Mouse (Mus musculus) limb, embryonic 13.5 days (tissue): ENCODE data around the gene Apobec1. TPM values are rescaled to one million over a fixed set of nuclear protein-coding genes. Genes with fewer than 3 reads are reported as not detected.
A peak's percentile ranks its signal among the peaks of the same experiment; 100 is the strongest.

Source experiments
- ATAC-seq: fragments of 200-750 bp; cut with Nextera tagmentation; 2 replicates; pipeline ENCODE4 v1.8.0; 2017; ENCODE audit warnings: low read depth, moderate number of reproducible peaks, moderate TSS enrichment; ENCODE audit not compliant: low FRiP score
- H3K27ac ChIP-seq: fragments of 300-500 bp; sonication (generic); 2 replicates; pipeline ENCODE4 v1.5.1; 2015; ENCODE audit warnings: inconsistent platforms, mild to moderate bottlenecking, moderate library complexity
- H3K27me3 ChIP-seq: fragments of 300-500 bp; sonication (generic); 2 replicates; pipeline ENCODE4 v1.6.1; 2015; ENCODE audit warnings: mild to moderate bottlenecking, inconsistent platforms
- H3K36me3 ChIP-seq: fragments of 300-500 bp; sonication (generic); 2 replicates; pipeline ENCODE4 v1.6.1; 2015; ENCODE audit warnings: inconsistent platforms, mild to moderate bottlenecking, moderate library complexity
- H3K4me1 ChIP-seq: fragments of 300-500 bp; sonication (generic); 2 replicates; pipeline ENCODE4 v1.6.1; 2015; ENCODE audit warnings: inconsistent platforms
- H3K4me2 ChIP-seq: fragments of 300-500 bp; sonication (generic); replicated peaks from 2 replicates; pipeline ENCODE4 v1.6.1; 2015; ENCODE audit warnings: inconsistent platforms, mild to moderate bottlenecking, moderate library complexity
- H3K4me3 ChIP-seq: fragments of 300-500 bp; sonication (generic); 2 replicates; pipeline ENCODE4 v1.5.1; 2015; ENCODE audit warnings: moderate library complexity, mild to moderate bottlenecking, inconsistent platforms
- H3K9ac ChIP-seq: fragments of 300-500 bp; sonication (generic); 2 replicates; pipeline ENCODE4 v1.6.1; 2015; ENCODE audit warnings: mild to moderate bottlenecking, inconsistent platforms
- H3K9me3 ChIP-seq: fragments of 300-500 bp; sonication (generic); 2 replicates; pipeline ENCODE4 v1.6.1; 2016; ENCODE audit warnings: inconsistent platforms
- WGBS: fragments of 180-500 bp; shearing (Covaris S2); methylation state at CpG from one replicate; pipeline ENCODE4 v1.1.7; 2015; 5-methylcytosine and 5-hydroxymethylcytosine counted together
- polyA plus RNA-seq: library from polyadenylated mRNA; unstranded; fragments of >200 nt; fragmentation: Nextera tagmentation; extraction: Ambion mirVana; gene quantifications from 2 replicates; pipeline ENCODE4 v1.2.1, GENCODE M21; 2015

Apobec1 gene
- polyA plus RNA-seq, 1 experiment from 2014 or later = 2.4 TPM

GRCm38 (mm10) chr6:122621066-122621465 is 18.8 kb upstream of the Apobec1 start:
- Histone ChIP-seq H3K4me2 (no peak overlapping the region), H3K9ac (no peak overlapping the region), H3K9me3 (no peaks in the 10 kb centered on the region), H3K36me3 (no peaks in the 10 kb centered on the region), H3K4me3 (no peak overlapping the region), H3K27me3 (no peaks in the 10 kb centered on the region), H3K4me1 (no peaks in the 10 kb centered on the region), H3K27ac (no peak overlapping the region)
- ATAC-seq = no peak
- whole genome bisulfite sequencing = 90% methylated on average over 6 of the region's 6 CpGs

- no peaks in the 10 kb centered on the region for H3K4me1 ChIP-seq
- no peaks in the 10 kb centered on the region for H3K27me3 ChIP-seq
- H3K9ac ChIP-seq = no peak overlapping the region
- 30% methylated on average over 3 of the region's 3 CpGs for WGBS
- no peaks in the 10 kb centered on the region for H3K36me3 ChIP-seq
- no peaks in the 10 kb centered on the region for H3K9me3 ChIP-seq
- ATAC-seq = no peak
- no peak overlapping the region for H3K4me2 ChIP-seq
- no peak overlapping the region for H3K4me3 ChIP-seq
- H3K27ac ChIP-seq = no peak overlapping the region
These were observed 13.8 kb upstream of the Apobec1 start for GRCm38 (mm10) chr6:122616022-122616421.

- H3K9ac ChIP-seq = no peak overlapping the region
- no peaks in the 10 kb centered on the region for H3K9me3 ChIP-seq
- no peak for ATAC-seq
- no peak overlapping the region for H3K4me2 ChIP-seq
- H3K36me3 ChIP-seq = no peaks in the 10 kb centered on the region
- no peak overlapping the region for H3K27ac ChIP-seq
- WGBS = 67% methylated on average over 2 of the region's 2 CpGs
- no peaks in the 10 kb centered on the region for H3K4me1 ChIP-seq
- H3K4me3 ChIP-seq = no peak overlapping the region
- peaks cover 3% of the 10 kb centered on the region; the same call in 1 of the 2 replicates for H3K27me3 ChIP-seq
These were observed 11.8 kb upstream of the Apobec1 start for GRCm38 (mm10) chr6:122614047-122614446.

GRCm38 (mm10) chr6:122612426-122612825 is 10.2 kb upstream of the Apobec1 start:
- Histone ChIP-seq H3K9ac (no peak overlapping the region), H3K4me2 (no peak overlapping the region), H3K27me3 (peaks cover 3% of the 10 kb centered on the region; the same call in 1 of the 2 replicates), H3K9me3 (no peaks in the 10 kb centered on the region), H3K36me3 (no peaks in the 10 kb centered on the region), H3K4me1 (no peaks in the 10 kb centered on the region), H3K27ac (no peak overlapping the region), H3K4me3 (no peak overlapping the region)
- 71% methylated on average over 4 of the region's 4 CpGs for WGBS
- ATAC-seq = no peak

- 58% methylated on average over 14 of the region's 14 CpGs for WGBS
- ATAC-seq = no peak
- H3K9me3 ChIP-seq = no peaks in the 10 kb centered on the region
- H3K4me3 ChIP-seq = no peak within 1 kb of the TSS
- H3K4me2 ChIP-seq = no peak within 1 kb of the TSS
- H3K4me1 ChIP-seq = no peaks in the 10 kb centered on the region
- no peak within 1 kb of the TSS for H3K27ac ChIP-seq
- H3K9ac ChIP-seq = no peak within 1 kb of the TSS
- H3K36me3 ChIP-seq = no peaks in the 10 kb centered on the region
- peaks cover 3% of the 10 kb centered on the region; the same call in 1 of the 2 replicates for H3K27me3 ChIP-seq
These were observed 7.5 kb upstream of the Apobec1 start, which contains the start of gene Gdf3 for GRCm38 (mm10) chr6:122609771-122610170. TSS of gene Gdf3 (minus strand) at chr6:122610087.

GRCm38 (mm10) chr6:122609377-122609728 is 7.1 kb upstream of the Apobec1 start:
- no peaks in the 10 kb centered on the region for H3K9me3 ChIP-seq
- 70% methylated on average over 9 of the region's 9 CpGs for WGBS
- H3K36me3 ChIP-seq = no peaks in the 10 kb centered on the region
- H3K27me3 ChIP-seq = peaks cover 3% of the 10 kb centered on the region; the same call in 1 of the 2 replicates
- H3K4me2 ChIP-seq = no peak overlapping the region
- no peaks in the 10 kb centered on the region for H3K4me1 ChIP-seq
- H3K4me3 ChIP-seq = no peak overlapping the region
- H3K27ac ChIP-seq = no peak overlapping the region
- ATAC-seq = no peak
- no peak overlapping the region for H3K9ac ChIP-seq

- H3K27ac ChIP-seq = no peak overlapping the region
- no peak overlapping the region for H3K9ac ChIP-seq
- 77% methylated on average over 10 of the region's 10 CpGs for WGBS
- no peak overlapping the region for H3K4me3 ChIP-seq
- H3K27me3 ChIP-seq = peaks cover 3% of the 10 kb centered on the region; the same call in 1 of the 2 replicates
- H3K4me2 ChIP-seq = no peak overlapping the region
- H3K36me3 ChIP-seq = no peaks in the 10 kb centered on the region
- no peaks in the 10 kb centered on the region for H3K4me1 ChIP-seq
- no peak for ATAC-seq
- H3K9me3 ChIP-seq = no peaks in the 10 kb centered on the region
These were observed 6.5 kb upstream of the Apobec1 start for GRCm38 (mm10) chr6:122608434-122609376.

GRCm38 (mm10) chr6:122607700-122608099 is 5.5 kb upstream of the Apobec1 start:
- no peaks in the 10 kb centered on the region for H3K4me1 ChIP-seq
- H3K9me3 ChIP-seq = no peaks in the 10 kb centered on the region
- WGBS = 90% methylated on average over 12 of the region's 12 CpGs
- H3K36me3 ChIP-seq = no peaks in the 10 kb centered on the region
- H3K4me2 ChIP-seq = no peak overlapping the region
- peaks cover 3% of the 10 kb centered on the region; the same call in 1 of the 2 replicates for H3K27me3 ChIP-seq
- ATAC-seq = no peak
- H3K27ac ChIP-seq = no peak overlapping the region
- no peak overlapping the region for H3K4me3 ChIP-seq
- no peak overlapping the region for H3K9ac ChIP-seq

- H3K4me3 ChIP-seq = no peak overlapping the region
- H3K27me3 ChIP-seq = peaks cover 3% of the 10 kb centered on the region; the same call in 1 of the 2 replicates
- H3K9me3 ChIP-seq = no peaks in the 10 kb centered on the region
- no peaks in the 10 kb centered on the region for H3K4me1 ChIP-seq
- no peaks in the 10 kb centered on the region for H3K36me3 ChIP-seq
- H3K9ac ChIP-seq = no peak overlapping the region
- ATAC-seq = no peak
- no peak overlapping the region for H3K27ac ChIP-seq
- 94% methylated on average over 11 of the region's 11 CpGs for WGBS
- no peak overlapping the region for H3K4me2 ChIP-seq
These were observed 4.4 kb upstream of the Apobec1 start for GRCm38 (mm10) chr6:122606661-122607060.

GRCm38 (mm10) chr6:122605483-122605882 is 3.2 kb upstream of the Apobec1 start:
- Histone ChIP-seq H3K9ac (no peak overlapping the region), H3K4me2 (no peak overlapping the region), H3K27ac (no peak overlapping the region), H3K4me3 (no peak overlapping the region), H3K36me3 (no peaks in the 10 kb centered on the region), H3K27me3 (peaks cover 3% of the 10 kb centered on the region; the same call in 1 of the 2 replicates), H3K4me1 (no peaks in the 10 kb centered on the region), H3K9me3 (no peaks in the 10 kb centered on the region)
- WGBS = 89% methylated on average over 8 of the region's 8 CpGs
- ATAC-seq = no peak

- H3K4me2 ChIP-seq = no peak overlapping the region
- no peak overlapping the region for H3K9ac ChIP-seq
- no peak overlapping the region for H3K4me3 ChIP-seq
- no peaks in the 10 kb centered on the region for H3K9me3 ChIP-seq
- H3K36me3 ChIP-seq = no peaks in the 10 kb centered on the region
- no peaks in the 10 kb centered on the region for H3K4me1 ChIP-seq
- no peak for ATAC-seq
- H3K27ac ChIP-seq = no peak overlapping the region
- no peaks in the 10 kb centered on the region; the same call in 1 of the 2 replicates for H3K27me3 ChIP-seq
These were observed 2.0 kb upstream of the Apobec1 start for GRCm38 (mm10) chr6:122604260-122604659.

- H3K4me3 ChIP-seq = peak overlapping the region; percentile 49
- H3K27me3 ChIP-seq = no peaks in the 10 kb centered on the region
- no peaks in the 10 kb centered on the region for H3K36me3 ChIP-seq
- no peak overlapping the region for H3K9ac ChIP-seq
- ATAC-seq = no peak
- H3K4me1 ChIP-seq = no peaks in the 10 kb centered on the region
- peak overlapping the region; percentile 66 for H3K4me2 ChIP-seq
- WGBS = 43% methylated on average over 1 of the region's 1 CpGs
- H3K27ac ChIP-seq = no peak overlapping the region
- no peaks in the 10 kb centered on the region for H3K9me3 ChIP-seq
These were observed 713 bp upstream of the Apobec1 start for GRCm38 (mm10) chr6:122602992-122603322.
